10 mouse cellular contexts compared by ENCODE assay signal in the genomic region with DNA sequence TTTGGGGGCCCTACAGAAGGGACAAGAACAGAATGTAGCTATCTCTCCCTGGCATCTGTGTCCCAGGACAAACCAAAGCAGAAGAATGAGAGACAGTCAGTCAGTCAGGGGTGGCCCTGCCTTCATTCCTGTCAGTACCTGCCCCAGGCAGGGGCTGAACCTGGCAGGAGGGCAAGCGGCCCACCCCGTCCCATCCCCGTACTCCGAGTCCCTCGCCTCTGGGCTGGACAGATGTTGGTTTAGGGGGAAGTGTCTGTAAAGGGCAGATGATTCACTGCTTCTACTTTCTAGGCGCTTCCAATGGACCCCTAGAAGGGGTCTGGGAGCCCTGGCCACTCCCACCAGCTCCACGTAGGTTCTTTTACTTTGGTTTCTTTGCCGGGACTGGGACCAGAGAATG. TPM values are rescaled to one million over a fixed set of nuclear protein-coding genes. Genes with fewer than 3 reads are reported as not detected.
DNase-seq lines count a peak whose midpoint lies in the region; ATAC-seq and TF ChIP-seq lines count a peak whose summit lies in the region.
"Had no signal": no experiment of that assay in that cellular context is flagged by ENCODE, and none has a peak within 500 bp of the region (broad histone marks: within the 10 kb centered on the region; RNA-seq: fewer than 3 reads in every experiment).

No protein-coding gene starts in this region.

- no peaks in the 10 kb centered on the region for H3K27me3 ChIP-seq in embryonic facial prominence, embryonic 13.5 days
- H3K27me3 ChIP-seq in hindbrain, embryonic 14.5 days (ENCODE audit: control insufficient read depth, insufficient read depth, low read length), result peaks cover 5% of the 10 kb centered on the region
- H3K27me3 ChIP-seq in midbrain, postnatal 0 days (ENCODE audit: insufficient read depth, low read length), result no peaks in the 10 kb centered on the region
- H3K27me3 ChIP-seq in thymus, adult 2 months (ENCODE audit: control insufficient read depth, insufficient read depth, low read length), result no peaks in the 10 kb centered on the region

- peak overlapping the region; percentile 47 for H3K4me3 ChIP-seq in layer of hippocampus, adult 2 months
- H3K4me3 ChIP-seq in embryonic facial prominence, embryonic 13.5 days, result peak overlapping the region; percentile 58
- peak overlapping the region; percentile 26 for H3K4me3 ChIP-seq in hindbrain, embryonic 14.5 days (replicated peaks; ENCODE audit: low read length)
- peak overlapping the region; percentile 39 for H3K4me3 ChIP-seq in midbrain, postnatal 0 days (ENCODE audit: low read depth, low read length)
- H3K4me3 ChIP-seq in thymus, adult 2 months (ENCODE audit: control insufficient read depth, insufficient read depth, low read length), result no peak overlapping the region

- 13% methylated on average over 8 of the region's 8 CpGs for WGBS in embryonic facial prominence, embryonic 13.5 days
- WGBS in hindbrain, embryonic 14.5 days, result 21% methylated on average over 8 of the region's 8 CpGs
- 47% methylated on average over 8 of the region's 8 CpGs for WGBS in midbrain, postnatal 0 days
- WGBS in thymus, adult 2 months, result 87% methylated on average over 8 of the region's 8 CpGs

- H3K4me1 ChIP-seq in embryonic facial prominence, embryonic 13.5 days, result peaks cover 40% of the 10 kb centered on the region
- peaks cover 11% of the 10 kb centered on the region; the same call in 1 of the 2 replicates for H3K4me1 ChIP-seq in hindbrain, embryonic 14.5 days (replicated peaks; ENCODE audit: control insufficient read depth, insufficient read depth, low read length)
- H3K4me1 ChIP-seq in midbrain, postnatal 0 days (ENCODE audit: insufficient read depth, low read length), result peaks cover 5% of the 10 kb centered on the region
- peaks cover 10% of the 10 kb centered on the region for H3K4me1 ChIP-seq in thymus, adult 2 months (replicated peaks; ENCODE audit: control insufficient read depth, insufficient read depth, low read length)

- no peak for TF ChIP-seq POLR2A in thymus, adult 2 months (IDR thresholded peaks at IDR 0.05; ENCODE audit: control insufficient read depth, extremely low read depth, insufficient read depth, low read length, poor library complexity)

- no peak for TF ChIP-seq CTCF in layer of hippocampus, adult 2 months (conservative IDR thresholded peaks at IDR 0.05)
- TF ChIP-seq CTCF in midbrain, postnatal 0 days (IDR thresholded peaks at IDR 0.05), result no peak
- no peak for TF ChIP-seq CTCF in thymus, adult 2 months (IDR thresholded peaks at IDR 0.05; ENCODE audit: borderline replicate concordance, control insufficient read depth, extremely low read depth, insufficient read depth, low read length, poor library complexity)

- H3K4me2 ChIP-seq in embryonic facial prominence, embryonic 13.5 days, result peak overlapping the region; percentile 87
- H3K4me2 ChIP-seq in hindbrain, embryonic 14.5 days (replicated peaks), result peak overlapping the region; percentile 51
- peak overlapping the region; percentile 61 for H3K4me2 ChIP-seq in midbrain, postnatal 0 days (ENCODE audit: low read depth, low read length, poor library complexity, severe bottlenecking)

- ATAC-seq in embryonic facial prominence, embryonic 13.5 days (ENCODE audit: insufficient number of reproducible peaks, insufficient read depth, low FRiP score, low TSS enrichment, low read depth), result no peak
- no peak for ATAC-seq in hindbrain, embryonic 14.5 days (ENCODE audit: low FRiP score)
- ATAC-seq in midbrain, postnatal 0 days (ENCODE audit: low FRiP score), result no peak

- H3K36me3 ChIP-seq in embryonic facial prominence, embryonic 13.5 days, result peaks cover 7% of the 10 kb centered on the region; the same call in 1 of the 2 replicates
- no peaks in the 10 kb centered on the region for H3K36me3 ChIP-seq in hindbrain, embryonic 14.5 days (replicated peaks; ENCODE audit: control insufficient read depth, insufficient read depth)
- H3K36me3 ChIP-seq in midbrain, postnatal 0 days (ENCODE audit: insufficient read depth, low read length), result no peaks in the 10 kb centered on the region
- no peaks in the 10 kb centered on the region for H3K36me3 ChIP-seq in thymus, adult 2 months (ENCODE audit: control insufficient read depth, insufficient read depth, low read length)

- peak overlapping the region; percentile 73 for H3K9ac ChIP-seq in embryonic facial prominence, embryonic 13.5 days
- 0 out of 2 replicates have a peak overlapping the region, but pooled peaks have one; percentile 44 for H3K9ac ChIP-seq in hindbrain, embryonic 14.5 days
- H3K9ac ChIP-seq in midbrain, postnatal 0 days (replicated peaks; ENCODE audit: low read length, poor library complexity, severe bottlenecking), result peak overlapping the region; percentile 55; the same call in 1 of the 2 replicates

- H3K27ac ChIP-seq in layer of hippocampus, adult 2 months, result 0 out of 2 replicates have a peak overlapping the region, but pooled peaks have one; percentile 32
- H3K27ac ChIP-seq in embryonic facial prominence, embryonic 13.5 days, result peak overlapping the region; percentile 28; the same call in 1 of the 2 replicates
- H3K27ac ChIP-seq in hindbrain, embryonic 14.5 days, result no peak overlapping the region
- no peak overlapping the region for H3K27ac ChIP-seq in midbrain, postnatal 0 days (ENCODE audit: low read depth, low read length)
- H3K27ac ChIP-seq in thymus, adult 2 months (ENCODE audit: control insufficient read depth, insufficient read depth, low read length), result no peak overlapping the region

- no peak for DNase-seq in layer of hippocampus, adult 2 months (ENCODE audit: low spot score in 2 of 2)
- DNase-seq in layer of hippocampus, postnatal 10 days (ENCODE audit: low spot score in 2 of 2), result no peak
- DNase-seq in hindbrain, embryonic 14.5 days (ENCODE audit: low spot score), result no peak
- DNase-seq in midbrain, postnatal 0 days (ENCODE audit: low spot score), result no peak
- no peak for DNase-seq in cerebellum, adult 9-11 months
- DNase-seq in thymus, adult 2 months, result no peak
- no peak for DNase-seq in retina, embryonic 14.5 days (ENCODE audit: low spot score)
- DNase-seq: gastrocnemius, postnatal 25 days; liver had no signal

- H3K9me3 ChIP-seq in embryonic facial prominence, embryonic 13.5 days, result no peaks in the 10 kb centered on the region
- no peaks in the 10 kb centered on the region for H3K9me3 ChIP-seq in hindbrain, embryonic 14.5 days (ENCODE audit: control insufficient read depth, low read length)
- H3K9me3 ChIP-seq in midbrain, postnatal 0 days (ENCODE audit: low read length), result no peaks in the 10 kb centered on the region

RNA-seq across cellular contexts. Expression of gene Ptges, which starts 27.4 kb away (rescaled TPM):
- 1 to 10 TPM; 4.2 to 4.5 TPM for total RNA-seq in layer of hippocampus, adult 2 months (2021)
- 1 to 10 TPM; 5.7 to 6.6 TPM for total RNA-seq in layer of hippocampus, postnatal 10 days (2021)
- polyA plus RNA-seq in embryonic facial prominence, embryonic 13.5 days (2015; fragmentation: Nextera tagmentation; extraction: Ambion mirVana), result 15.8 and 19.8 TPM in 2 replicates
- polyA plus RNA-seq in hindbrain, embryonic 14.5 days (2014; fragmentation: Nextera tagmentation; extraction: Ambion mirVana), result 3.7 and 4.1 TPM in 2 replicates
- 6.7 and 19.8 TPM in 2 replicates for total RNA-seq in midbrain, postnatal 0 days (2014; rRNA removed)
- polyA plus RNA-seq in midbrain, postnatal 0 days (2015; fragmentation: Nextera tagmentation; extraction: Ambion mirVana), result 8.0 and 8.5 TPM in 2 replicates
- 10.1 and 12.3 TPM in 2 replicates for polyA plus RNA-seq in thymus, adult 2 months (2012; rRNA removed)

RNA-seq across cellular contexts. Expression of gene Tor1b, which starts 50.5 kb away (rescaled TPM):
- 10 to 100 TPM; 36.7 to 40.0 TPM for total RNA-seq in layer of hippocampus, adult 2 months (2021)
- total RNA-seq in layer of hippocampus, postnatal 10 days (2021), result 10 to 100 TPM; 33.3 to 35.2 TPM
- 37.2 and 37.6 TPM in 2 replicates for polyA plus RNA-seq in embryonic facial prominence, embryonic 13.5 days (2015; fragmentation: Nextera tagmentation; extraction: Ambion mirVana)
- polyA plus RNA-seq in hindbrain, embryonic 14.5 days (2014; fragmentation: Nextera tagmentation; extraction: Ambion mirVana), result 19.4 and 20.6 TPM in 2 replicates
- total RNA-seq in midbrain, postnatal 0 days (2014; rRNA removed), result 27.1 and 28.3 TPM in 2 replicates
- polyA plus RNA-seq in midbrain, postnatal 0 days (2015; fragmentation: Nextera tagmentation; extraction: Ambion mirVana), result 16.4 and 17.0 TPM in 2 replicates
- 35.5 and 41.7 TPM in 2 replicates for polyA plus RNA-seq in thymus, adult 2 months (2012; rRNA removed)

Comparison
In these comparisons a context has a peak if more than half of its experiments do, and no peak if none do; other contexts are left out.
1. H3K27ac ChIP-seq: peak in layer of hippocampus, adult 2 months (single experiment) and embryonic facial prominence, embryonic 13.5 days (single experiment); none in hindbrain, embryonic 14.5 days (single experiment), midbrain, postnatal 0 days (single experiment) and thymus, adult 2 months (single experiment).
2. Peak in every context shown above with its lines, with median percentiles within 50 percentile points of each other: H3K4me2 ChIP-seq and H3K9ac ChIP-seq.